Mouse (Mus musculus): ENCODE results near the gene Pbx1.

GRCm38 (mm10) chr1:168408757-168409156, 23.3 kb downstream of the Pbx1 start:
- no peak for TF ChIP-seq CTCF (IDR thresholded peaks at IDR 0.05; ENCODE audit: low read depth)
- TF ChIP-seq EP300 (IDR thresholded peaks at IDR 0.05; ENCODE audit: low read depth), result no peak
